Mouse (Mus musculus) adrenal gland, postnatal 25 days (tissue): ENCODE measurements at regions not wholly inside any gene's neighbourhood (a gene's known extent, or its start where the extent isn't known, plus 50 kb on each side); places are given as distances from the start of the nearest gene placed in this dataset.

ENCODE experiments used
- DNase-seq: peaks from one replicate; pipeline ENCODE4 v3.0.0; 2021; ENCODE audit warnings: mixed read lengths

- no peak for DNase-seq
Observed at GRCm38 (mm10) chr14:14596057-14596809, 105.8 kb upstream of the Slc4a7 start.

- DNase-seq, result no peak
Observed at GRCm38 (mm10) chr14:14599586-14599985, 102.5 kb upstream of the Slc4a7 start.

- no peak for DNase-seq
Observed at GRCm38 (mm10) chr14:14599990-14600389, 102.1 kb upstream of the Slc4a7 start.

- no peak for DNase-seq
Observed at GRCm38 (mm10) chr14:14603439-14603838, 98.6 kb upstream of the Slc4a7 start.

GRCm38 (mm10) chr14:14607074-14607473 is 95.0 kb upstream of the Slc4a7 start:
- no peak for DNase-seq

GRCm38 (mm10) chr14:14612245-14612644 is 89.8 kb upstream of the Slc4a7 start:
- no peak for DNase-seq

- DNase-seq, result no peak
Observed at GRCm38 (mm10) chr14:14620316-14620715, 81.8 kb upstream of the Slc4a7 start.

GRCm38 (mm10) chr14:14628673-14629072 is 73.4 kb upstream of the Slc4a7 start:
- DNase-seq, result no peak

- DNase-seq, result no peak
Observed at GRCm38 (mm10) chr14:14631750-14632149, 70.3 kb upstream of the Slc4a7 start.

GRCm38 (mm10) chr14:14632471-14632870 is 69.6 kb upstream of the Slc4a7 start:
- peak; percentile 25 for DNase-seq

GRCm38 (mm10) chr14:14632951-14633931 is 68.8 kb upstream of the Slc4a7 start:
- DNase-seq, result peak; percentile 70

GRCm38 (mm10) chr14:14634021-14634420 is 68.1 kb upstream of the Slc4a7 start:
- DNase-seq, result no peak

- no peak for DNase-seq
Observed at GRCm38 (mm10) chr14:14639102-14640015, 62.7 kb upstream of the Slc4a7 start.

GRCm38 (mm10) chr14:14640023-14640441 is 62.0 kb upstream of the Slc4a7 start:
- no peak for DNase-seq

GRCm38 (mm10) chr14:14640557-14640956 is 61.5 kb upstream of the Slc4a7 start:
- no peak for DNase-seq

- no peak for DNase-seq
Observed at GRCm38 (mm10) chr14:14643533-14643932, 58.5 kb upstream of the Slc4a7 start.

- no peak for DNase-seq
Observed at GRCm38 (mm10) chr14:14645084-14645483, 57.0 kb upstream of the Slc4a7 start.
